Mouse (Mus musculus) layer of hippocampus, adult 8-10 months (tissue): Measurements from ENCODE around the gene Samd15. TPM values are rescaled to one million over a fixed set of nuclear protein-coding genes. Genes with fewer than 3 reads are reported as not detected.
"Not testable (repeated sequence)": the region's sequence is repeated elsewhere in the genome, so short reads cannot be mapped to it uniquely, and the experiment has no call there.

ENCODE experiments used
- DNase-seq, 2 experiments: peaks; one replicate each; pipeline ENCODE4 v3.0.0; 2022; ENCODE audit warnings: low spot score in 2 of 2
- total RNA-seq, 4 experiments: library from RNA; stranded (reverse); gene quantifications; 2 replicates each; pipeline ENCODE4 v1.2.4; 2022

Samd15 gene
- 1 to 10 TPM; 3.1 to 4.5 (median 4.2) TPM for total RNA-seq

GRCm38 (mm10) chr12:87199206-87199972 lies at the start of gene Samd15:
TSS of gene Samd15 (plus strand) at chr12:87199723.
- peak in 1 of 2 experiments; percentile 17 for DNase-seq

GRCm38 (mm10) chr12:87154448-87154847 lies 45.1 kb upstream of the Samd15 start:
- not testable (repeated sequence) for DNase-seq

GRCm38 (mm10) chr12:87157361-87157760 lies 42.2 kb upstream of the Samd15 start:
- DNase-seq, result no peak

GRCm38 (mm10) chr12:87158099-87158498 lies 41.4 kb upstream of the Samd15 start:
- no peak for DNase-seq

- no peak for DNase-seq
These were observed 39.2 kb upstream of the Samd15 start for GRCm38 (mm10) chr12:87160310-87160709.

- no peak for DNase-seq
These were observed 38.7 kb upstream of the Samd15 start for GRCm38 (mm10) chr12:87160815-87161214.

GRCm38 (mm10) chr12:87175194-87175946 lies 24.2 kb upstream of the Samd15 start:
- DNase-seq, result no peak

GRCm38 (mm10) chr12:87177631-87178030 lies 21.9 kb upstream of the Samd15 start:
- no peak for DNase-seq

- no peak for DNase-seq
These were observed 6.5 kb upstream of the Samd15 start for GRCm38 (mm10) chr12:87193008-87193407.

GRCm38 (mm10) chr12:87195069-87195468 lies 4.5 kb upstream of the Samd15 start:
- DNase-seq, result no peak

- DNase-seq, result no peak
These were observed 3.2 kb upstream of the Samd15 start for GRCm38 (mm10) chr12:87196310-87196709.

- DNase-seq, result no peak
These were observed 731 bp upstream of the Samd15 start for GRCm38 (mm10) chr12:87198792-87199191.

- DNase-seq, result peak; percentile 72 to 75
These were observed 557 bp downstream of the Samd15 start, which contains the start of gene Tmed8 for GRCm38 (mm10) chr12:87199973-87200586. TSS of gene Tmed8 (minus strand) at chr12:87200454.

GRCm38 (mm10) chr12:87201694-87202093 lies 2.2 kb downstream of the Samd15 start:
- no peak for DNase-seq

GRCm38 (mm10) chr12:87205789-87206188 lies 6.3 kb downstream of the Samd15 start:
- not testable (repeated sequence) for DNase-seq

- no peak for DNase-seq
These were observed 13.5 kb downstream of the Samd15 start for GRCm38 (mm10) chr12:87212844-87213606.

- no peak for DNase-seq
These were observed 16.5 kb downstream of the Samd15 start for GRCm38 (mm10) chr12:87216053-87216452.

GRCm38 (mm10) chr12:87217596-87217995 lies 18.1 kb downstream of the Samd15 start:
- DNase-seq, result no peak

- DNase-seq, result no peak
These were observed 19.8 kb downstream of the Samd15 start for GRCm38 (mm10) chr12:87219362-87219761.

GRCm38 (mm10) chr12:87224950-87225349 lies 25.4 kb downstream of the Samd15 start:
- DNase-seq, result no peak

- DNase-seq, result no peak
These were observed 27.3 kb downstream of the Samd15 start for GRCm38 (mm10) chr12:87226801-87227200.
